Mouse (Mus musculus) intestine, embryonic 15.5 days (tissue): ENCODE data around the gene Impg2. TPM values are rescaled to one million over a fixed set of nuclear protein-coding genes. Genes with fewer than 3 reads are reported as not detected.

Source experiments
- ATAC-seq: fragments of 200-750 bp; cut with Nextera tagmentation; 2 replicates; pipeline ENCODE4 v1.8.0; 2017; ENCODE audit warnings: moderate TSS enrichment, moderate library complexity
- H3K27ac ChIP-seq: fragments of 300-500 bp; sonication (generic); 2 replicates; pipeline ENCODE4 v1.5.1; 2015; ENCODE audit warnings: mild to moderate bottlenecking, inconsistent platforms
- H3K27me3 ChIP-seq: fragments of 300-500 bp; sonication (generic); replicated peaks from 2 replicates; pipeline ENCODE4 v1.6.1; 2015; ENCODE audit warnings: inconsistent platforms
- H3K36me3 ChIP-seq: fragments of 300-500 bp; sonication (generic); 2 replicates; pipeline ENCODE4 v1.6.1; 2015; ENCODE audit warnings: inconsistent platforms
- H3K4me1 ChIP-seq: fragments of 300-500 bp; sonication (generic); replicated peaks from 2 replicates; pipeline ENCODE4 v1.6.1; 2015; ENCODE audit warnings: inconsistent platforms
- H3K4me2 ChIP-seq: fragments of 300-500 bp; sonication (generic); replicated peaks from 2 replicates; pipeline ENCODE4 v1.6.1; 2015; ENCODE audit warnings: mild to moderate bottlenecking, inconsistent platforms
- H3K4me3 ChIP-seq: fragments of 300-500 bp; sonication (generic); replicated peaks from 2 replicates; pipeline ENCODE4 v1.5.1; 2015; ENCODE audit warnings: inconsistent platforms
- H3K9ac ChIP-seq: fragments of 300-500 bp; sonication (generic); 2 replicates; pipeline ENCODE4 v1.6.1; 2015; ENCODE audit warnings: inconsistent platforms
- H3K9me3 ChIP-seq: fragments of 300-500 bp; sonication (generic); 2 replicates; pipeline ENCODE4 v1.6.1; 2016; ENCODE audit warnings: inconsistent platforms
- WGBS: fragments of 180-500 bp; shearing (Covaris S2); methylation state at CpG from one replicate; pipeline ENCODE4 v1.1.7; 2015; 5-methylcytosine and 5-hydroxymethylcytosine counted together
- polyA plus RNA-seq: library from polyadenylated mRNA; unstranded; fragments of >200 nt; fragmentation: Nextera tagmentation; extraction: Ambion mirVana; gene quantifications from 2 replicates; pipeline ENCODE4 v1.2.1, GENCODE M21; 2015

Gene Impg2
- polyA plus RNA-seq = 0.05 and 0.09 TPM in 2 replicates

DNA sequence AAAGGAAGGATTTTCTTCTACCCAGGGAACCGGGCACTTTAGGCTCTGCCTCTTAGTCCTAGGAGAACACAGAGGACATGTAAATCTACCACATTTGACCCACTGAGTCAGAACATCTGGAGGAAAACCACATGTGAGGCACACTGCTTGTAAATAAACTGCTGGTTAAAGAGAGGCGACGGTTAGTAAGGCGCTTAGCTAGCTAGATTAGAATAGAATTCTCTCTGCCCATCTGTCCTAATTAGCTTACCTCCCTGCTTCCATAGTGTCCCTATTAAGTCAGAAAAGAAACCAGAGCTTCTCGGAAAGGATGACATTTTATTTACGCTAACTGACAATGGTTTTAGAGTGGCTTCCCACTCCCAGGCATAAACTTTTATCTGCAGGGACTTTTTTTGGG lies at the start of gene Impg2:
Gene Impg2, plus strand, starts transcription at position 263 of the 400 bp plus-strand sequence.
- no peaks in the 10 kb centered on the region for H3K9me3 ChIP-seq
- H3K36me3 ChIP-seq = no peaks in the 10 kb centered on the region
- 44% methylated on average over 6 of the region's 6 CpGs for WGBS
- ATAC-seq = no peak
- H3K4me2 ChIP-seq = no peak within 1 kb of the TSS
- H3K4me1 ChIP-seq = no peaks in the 10 kb centered on the region
- H3K27me3 ChIP-seq = no peaks in the 10 kb centered on the region
- H3K4me3 ChIP-seq = no peak within 1 kb of the TSS
- H3K9ac ChIP-seq = no peak within 1 kb of the TSS
- no peak within 1 kb of the TSS for H3K27ac ChIP-seq

DNA sequence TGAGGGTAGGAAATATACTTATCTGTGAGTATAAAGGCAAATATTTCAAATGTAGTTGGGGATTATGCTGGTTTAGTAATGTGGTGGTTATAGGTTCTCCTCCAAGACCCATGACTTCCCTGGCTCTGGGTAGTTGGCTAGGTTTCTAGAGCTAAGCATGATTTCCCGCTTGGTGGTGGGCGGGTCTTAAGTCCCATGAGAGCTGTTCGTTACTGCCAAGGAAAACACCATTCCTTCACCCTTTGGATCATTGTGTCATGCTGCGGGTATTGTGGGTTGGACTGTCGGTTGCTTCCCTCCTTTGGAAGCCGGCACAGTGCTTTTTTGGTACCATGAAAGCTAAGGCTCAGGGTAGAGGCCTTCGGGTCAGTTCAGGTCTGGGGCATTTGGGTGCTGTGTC lies 40.6 kb upstream of the Impg2 start:
- H3K27ac ChIP-seq = no peak overlapping the region
- WGBS = 88% methylated on average over 7 of the region's 7 CpGs
- no peak for ATAC-seq
- no peak overlapping the region for H3K4me3 ChIP-seq
- no peaks in the 10 kb centered on the region for H3K27me3 ChIP-seq
- H3K36me3 ChIP-seq = no peaks in the 10 kb centered on the region
- no peak overlapping the region for H3K4me2 ChIP-seq
- no peaks in the 10 kb centered on the region for H3K9me3 ChIP-seq
- no peak overlapping the region for H3K9ac ChIP-seq
- no peaks in the 10 kb centered on the region for H3K4me1 ChIP-seq

DNA sequence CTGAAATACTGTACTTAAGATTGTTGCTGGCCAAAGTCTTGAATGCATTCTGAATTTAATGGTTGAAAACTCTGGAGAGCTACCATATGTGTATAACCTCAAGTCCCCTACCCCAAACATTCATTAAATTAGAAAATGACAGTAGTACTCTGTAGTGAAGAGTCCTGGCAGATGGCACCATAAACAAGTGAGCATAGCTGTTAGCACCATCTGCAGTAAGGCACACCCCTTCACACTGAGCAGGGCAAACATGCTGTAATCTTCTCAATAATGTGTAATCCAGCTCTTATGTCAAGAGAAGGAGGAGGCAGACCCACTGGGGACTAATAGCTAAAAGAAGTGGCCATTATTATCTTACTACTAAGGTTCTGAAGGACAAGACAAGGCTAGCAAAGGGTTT lies 33.9 kb upstream of the Impg2 start:
- H3K4me1 ChIP-seq = no peaks in the 10 kb centered on the region
- no peak overlapping the region for H3K9ac ChIP-seq
- H3K36me3 ChIP-seq = 0 out of 2 replicates have a peak, but pooled peaks cover 4% of the 10 kb centered on the region
- H3K4me3 ChIP-seq = no peak overlapping the region
- no peaks in the 10 kb centered on the region for H3K27me3 ChIP-seq
- no peak overlapping the region for H3K4me2 ChIP-seq
- no peak overlapping the region for H3K27ac ChIP-seq
- no peak for ATAC-seq
- H3K9me3 ChIP-seq = no peaks in the 10 kb centered on the region

DNA sequence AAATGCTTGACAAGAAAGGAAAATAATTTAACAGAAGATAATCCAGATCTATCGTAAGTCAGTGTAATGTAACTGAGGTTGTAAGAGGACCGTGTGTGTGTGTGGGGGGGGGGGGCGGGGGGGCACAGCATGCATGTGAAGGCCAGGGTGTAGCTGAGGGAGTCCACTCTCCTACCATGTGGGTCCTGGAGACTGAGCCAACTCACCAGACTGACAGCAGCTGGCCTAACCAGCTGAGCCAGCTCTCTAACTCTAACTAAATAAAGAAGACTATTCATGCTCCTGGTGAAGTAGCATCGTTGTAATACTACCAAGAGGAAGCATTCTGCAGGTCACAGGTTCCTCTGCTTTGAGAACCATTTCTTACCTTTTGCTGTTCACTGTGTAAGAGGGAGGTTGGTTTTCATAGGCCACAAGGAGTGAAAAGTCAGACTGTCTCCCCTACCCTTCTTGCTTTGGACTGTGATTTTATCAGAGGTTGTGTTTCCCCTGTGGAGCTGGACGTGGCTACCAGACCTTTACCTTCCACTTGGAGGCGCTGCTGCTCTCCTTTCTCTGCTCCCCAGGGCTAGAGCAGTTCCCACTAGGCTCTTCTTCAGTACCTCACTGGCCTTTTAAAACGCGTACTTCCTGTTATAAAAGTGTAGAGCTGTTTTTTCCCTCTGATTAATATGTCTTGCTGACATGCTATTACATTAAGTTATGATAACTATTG lies 28.1 kb upstream of the Impg2 start:
- no peak overlapping the region for H3K4me2 ChIP-seq
- H3K36me3 ChIP-seq = 0 out of 2 replicates have a peak, but pooled peaks cover 4% of the 10 kb centered on the region
- H3K27me3 ChIP-seq = no peaks in the 10 kb centered on the region
- no peak overlapping the region for H3K9ac ChIP-seq
- ATAC-seq = no peak
- H3K4me1 ChIP-seq = no peaks in the 10 kb centered on the region
- no peaks in the 10 kb centered on the region for H3K9me3 ChIP-seq
- H3K4me3 ChIP-seq = no peak overlapping the region
- H3K27ac ChIP-seq = no peak overlapping the region
- WGBS = 63% methylated on average over 8 of the region's 8 CpGs

DNA sequence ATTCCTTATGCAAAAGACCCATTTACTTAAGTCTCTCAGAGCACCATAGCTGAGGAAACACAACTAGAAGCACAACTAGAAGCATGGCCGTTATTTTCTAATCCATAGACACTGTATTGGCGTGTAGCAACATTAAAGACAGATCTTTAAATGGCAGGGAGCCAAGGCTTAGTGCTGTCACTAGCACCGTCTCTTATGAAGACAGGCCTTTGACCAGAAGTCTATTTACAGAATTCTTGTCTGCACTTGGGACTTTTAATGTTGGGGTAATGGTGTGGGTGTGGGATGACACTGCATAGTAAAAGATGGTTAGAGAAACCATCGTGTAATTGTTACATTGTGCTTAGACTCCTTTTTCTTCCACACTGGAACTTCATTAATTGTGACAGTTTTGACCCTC lies 17.2 kb upstream of the Impg2 start:
- no peaks in the 10 kb centered on the region for H3K4me1 ChIP-seq
- no peak overlapping the region for H3K4me2 ChIP-seq
- peaks cover 13% of the 10 kb centered on the region for H3K36me3 ChIP-seq
- H3K27ac ChIP-seq = no peak overlapping the region
- H3K9me3 ChIP-seq = no peaks in the 10 kb centered on the region
- H3K4me3 ChIP-seq = no peak overlapping the region
- ATAC-seq = no peak
- H3K27me3 ChIP-seq = no peaks in the 10 kb centered on the region
- H3K9ac ChIP-seq = no peak overlapping the region
- 87% methylated on average over 4 of the region's 4 CpGs for WGBS

DNA sequence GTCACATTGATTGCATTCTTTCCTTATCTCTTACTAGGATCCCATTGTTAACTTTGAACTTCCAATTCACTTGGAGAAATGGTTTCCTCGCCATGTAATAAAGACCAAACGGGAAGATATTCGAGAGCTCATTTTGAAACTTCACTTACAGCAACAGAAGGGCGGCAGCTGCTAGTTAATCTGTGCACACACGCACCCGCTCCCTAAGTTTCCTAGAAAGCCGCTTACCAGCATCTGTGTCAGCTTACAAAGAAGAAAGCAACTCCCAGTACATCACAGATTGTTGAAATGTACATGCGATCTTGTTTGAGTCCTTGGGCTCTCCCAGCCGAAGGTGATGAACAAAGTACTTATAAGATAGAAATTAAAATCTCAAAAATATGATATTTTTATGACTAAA lies 15.9 kb upstream of the Impg2 start:
- no peak for ATAC-seq
- no peak overlapping the region for H3K4me3 ChIP-seq
- no peak overlapping the region for H3K4me2 ChIP-seq
- H3K4me1 ChIP-seq = no peaks in the 10 kb centered on the region
- no peaks in the 10 kb centered on the region for H3K27me3 ChIP-seq
- H3K36me3 ChIP-seq = peaks cover 13% of the 10 kb centered on the region
- 91% methylated on average over 9 of the region's 9 CpGs for WGBS
- H3K9ac ChIP-seq = no peak overlapping the region
- no peak overlapping the region for H3K27ac ChIP-seq
- H3K9me3 ChIP-seq = no peaks in the 10 kb centered on the region

DNA sequence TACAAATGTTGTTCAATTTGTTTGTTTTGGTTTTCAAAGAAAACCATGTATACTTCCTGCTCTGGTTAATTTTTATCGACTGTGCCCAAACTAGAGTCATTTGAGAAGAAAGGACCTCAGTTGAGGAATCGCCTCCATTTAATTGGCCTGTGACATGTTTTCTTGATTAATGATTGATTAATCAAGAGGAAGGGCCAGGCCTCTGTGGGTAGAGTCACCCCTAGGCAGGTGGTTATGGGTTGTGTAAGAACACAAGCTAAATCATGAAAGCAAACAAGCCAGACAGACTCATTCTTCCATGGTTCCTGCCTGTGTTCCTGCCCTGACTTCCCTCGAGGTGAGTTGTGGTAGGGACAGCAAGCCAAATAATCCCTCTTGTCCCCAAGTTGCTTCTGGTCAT lies 8.6 kb downstream of the Impg2 start:
- Histone ChIP-seq H3K4me1 (no peaks in the 10 kb centered on the region), H3K27ac (no peak overlapping the region), H3K27me3 (no peaks in the 10 kb centered on the region), H3K9ac (no peak overlapping the region), H3K4me3 (no peak overlapping the region), H3K4me2 (no peak overlapping the region), H3K9me3 (no peaks in the 10 kb centered on the region), H3K36me3 (no peaks in the 10 kb centered on the region)
- no peak for ATAC-seq
- 71% methylated on average over 3 of the region's 3 CpGs for WGBS

DNA sequence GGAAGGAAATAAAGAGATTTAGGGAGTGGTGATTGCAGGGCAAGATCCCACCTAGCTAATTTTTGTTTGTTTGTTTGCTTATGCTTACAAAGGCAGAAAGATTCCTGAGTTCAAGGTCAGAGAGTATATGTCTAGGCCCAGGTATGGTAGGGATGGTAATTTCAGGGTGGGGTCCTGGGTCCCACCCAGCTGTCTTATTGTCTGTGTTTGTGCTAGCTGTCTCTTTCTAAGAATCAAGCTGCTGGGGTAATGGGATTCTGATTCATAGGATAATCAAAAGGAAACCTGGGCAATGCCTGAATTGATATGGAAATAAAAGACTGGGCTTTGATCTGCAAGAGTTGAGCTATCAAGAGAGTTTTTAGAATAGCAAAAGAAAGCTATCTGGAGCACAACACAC lies 23.6 kb downstream of the Impg2 start:
- Histone ChIP-seq H3K27me3 (no peaks in the 10 kb centered on the region), H3K9me3 (no peaks in the 10 kb centered on the region), H3K4me1 (no peaks in the 10 kb centered on the region), H3K4me3 (no peak overlapping the region), H3K4me2 (no peak overlapping the region), H3K36me3 (no peaks in the 10 kb centered on the region), H3K9ac (no peak overlapping the region), H3K27ac (no peak overlapping the region)
- no peak for ATAC-seq

DNA sequence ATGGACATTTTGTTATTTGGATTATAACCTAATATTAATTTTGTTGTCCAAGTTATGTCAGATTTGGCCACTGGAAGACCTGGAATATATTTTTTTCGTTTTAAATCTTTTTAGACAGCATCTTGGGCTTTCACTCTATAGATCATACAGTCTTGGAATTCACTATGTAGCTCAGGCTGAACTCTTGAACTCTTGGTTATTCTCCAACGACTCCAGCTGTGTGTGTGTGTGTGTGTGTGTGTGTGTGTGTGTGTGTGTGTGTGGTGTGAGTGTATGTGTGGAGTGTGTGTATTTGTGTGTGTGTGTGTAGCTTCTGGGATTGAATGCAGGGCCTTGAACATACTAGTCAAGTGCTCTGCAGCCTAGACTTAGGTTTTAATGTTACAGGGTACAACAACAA lies 25.3 kb downstream of the Impg2 start:
- H3K4me1 ChIP-seq = no peaks in the 10 kb centered on the region
- no peaks in the 10 kb centered on the region for H3K36me3 ChIP-seq
- H3K4me2 ChIP-seq = no peak overlapping the region
- WGBS = 37% methylated on average over 2 of the region's 2 CpGs
- no peak overlapping the region for H3K4me3 ChIP-seq
- H3K9me3 ChIP-seq = no peaks in the 10 kb centered on the region
- no peaks in the 10 kb centered on the region for H3K27me3 ChIP-seq
- H3K27ac ChIP-seq = no peak overlapping the region
- no peak overlapping the region for H3K9ac ChIP-seq
- ATAC-seq = 0 out of 2 replicates have a peak, but pooled peaks have one; percentile 41

DNA sequence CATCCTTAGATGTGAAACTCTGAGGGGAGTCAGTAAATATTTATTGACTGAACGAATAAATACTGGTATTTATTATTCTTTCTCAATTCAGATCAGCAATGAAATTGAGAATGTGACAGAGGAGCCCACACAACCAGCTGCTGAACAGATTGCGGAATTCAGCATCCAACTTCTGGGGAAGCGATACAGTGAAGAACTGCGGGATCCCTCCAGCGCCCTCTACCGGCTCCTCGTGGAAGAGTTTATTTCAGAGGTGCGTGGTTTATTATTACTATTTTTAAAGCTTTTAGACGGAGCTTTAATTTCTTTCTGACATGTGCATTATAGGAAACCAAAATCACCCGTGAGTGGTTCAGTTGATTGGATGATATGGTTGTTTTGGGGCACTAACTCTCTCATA lies 27.2 kb downstream of the Impg2 start:
- no peaks in the 10 kb centered on the region for H3K36me3 ChIP-seq
- H3K9ac ChIP-seq = no peak overlapping the region
- H3K9me3 ChIP-seq = no peaks in the 10 kb centered on the region
- H3K27ac ChIP-seq = no peak overlapping the region
- H3K4me2 ChIP-seq = no peak overlapping the region
- H3K4me1 ChIP-seq = no peaks in the 10 kb centered on the region
- 56% methylated on average over 10 of the region's 10 CpGs for WGBS
- no peak for ATAC-seq
- H3K4me3 ChIP-seq = no peak overlapping the region
- no peaks in the 10 kb centered on the region for H3K27me3 ChIP-seq

DNA sequence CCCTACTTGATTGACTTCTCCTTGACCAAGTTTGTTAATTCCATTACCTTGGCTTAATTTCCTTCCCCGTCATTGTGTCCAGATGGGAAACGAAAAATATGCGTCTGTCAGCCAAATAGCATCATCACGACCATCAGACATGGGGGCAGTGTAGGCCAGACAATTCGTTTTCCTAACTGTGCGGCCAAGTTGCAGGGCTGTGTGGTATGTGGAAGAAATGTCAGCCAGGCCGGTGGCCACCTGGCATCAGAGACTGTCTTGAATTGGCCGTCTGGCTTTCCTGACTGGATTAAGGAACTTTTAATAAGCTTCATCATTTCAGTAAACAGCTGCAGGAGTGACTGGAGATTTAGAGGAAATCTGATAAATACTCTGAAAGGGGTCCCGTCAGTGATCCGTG lies 28.6 kb downstream of the Impg2 start:
- no peak overlapping the region for H3K4me3 ChIP-seq
- WGBS = 71% methylated on average over 10 of the region's 10 CpGs
- no peaks in the 10 kb centered on the region for H3K4me1 ChIP-seq
- H3K27ac ChIP-seq = no peak overlapping the region
- no peaks in the 10 kb centered on the region for H3K27me3 ChIP-seq
- H3K36me3 ChIP-seq = no peaks in the 10 kb centered on the region
- no peak overlapping the region for H3K9ac ChIP-seq
- no peak overlapping the region for H3K4me2 ChIP-seq
- ATAC-seq = no peak
- H3K9me3 ChIP-seq = no peaks in the 10 kb centered on the region

DNA sequence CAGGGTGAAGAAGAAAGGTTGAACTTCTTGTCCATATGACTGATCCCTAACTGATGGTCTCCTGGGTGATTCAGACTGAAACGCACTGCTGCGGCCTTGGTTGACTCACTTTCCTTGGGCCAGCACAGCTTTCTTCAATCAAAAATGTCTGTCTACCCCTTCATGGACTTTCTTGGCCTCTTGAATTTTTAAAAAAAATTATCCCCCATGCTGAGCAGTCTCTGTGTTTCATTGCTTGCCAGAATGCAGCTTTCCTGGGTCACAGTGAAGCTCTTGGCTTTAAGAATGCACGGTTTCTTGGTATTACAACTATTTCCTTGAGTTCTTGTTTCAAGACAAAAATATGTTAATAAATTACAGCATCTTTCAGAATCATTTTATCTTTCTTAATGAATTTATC lies 41.9 kb downstream of the Impg2 start:
- Histone ChIP-seq H3K9ac (no peak overlapping the region), H3K36me3 (no peaks in the 10 kb centered on the region), H3K27ac (no peak overlapping the region), H3K4me1 (no peaks in the 10 kb centered on the region), H3K4me3 (no peak overlapping the region), H3K4me2 (no peak overlapping the region), H3K27me3 (no peaks in the 10 kb centered on the region), H3K9me3 (no peaks in the 10 kb centered on the region)
- WGBS = 85% methylated on average over 3 of the region's 3 CpGs
- no peak for ATAC-seq

DNA sequence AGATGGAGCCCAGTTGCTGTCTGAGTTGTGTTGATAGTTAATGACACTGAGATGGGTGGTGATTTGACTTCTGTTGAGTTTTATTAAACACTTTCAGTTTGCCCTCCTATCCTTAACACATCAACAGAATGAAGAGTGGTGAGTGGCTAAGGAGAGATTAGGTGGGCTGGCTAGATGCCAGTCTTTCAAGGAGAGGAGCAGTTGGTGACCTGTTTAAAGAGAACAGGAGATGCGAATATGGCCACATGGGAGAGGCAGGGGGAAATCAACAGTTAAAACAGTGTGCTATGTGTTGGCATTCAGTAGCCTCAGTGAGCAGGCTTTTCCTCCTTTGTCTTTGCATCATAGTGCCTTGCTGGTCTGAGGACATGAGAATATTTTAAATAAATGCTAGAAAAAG lies 69.8 kb downstream of the Impg2 start:
- no peaks in the 10 kb centered on the region for H3K36me3 ChIP-seq
- no peak overlapping the region for H3K4me3 ChIP-seq
- H3K9ac ChIP-seq = no peak overlapping the region
- no peak overlapping the region for H3K27ac ChIP-seq
- no peaks in the 10 kb centered on the region for H3K4me1 ChIP-seq
- ATAC-seq = no peak
- H3K27me3 ChIP-seq = no peaks in the 10 kb centered on the region
- no peaks in the 10 kb centered on the region for H3K9me3 ChIP-seq
- WGBS = 79% methylated on average over 1 of the region's 1 CpGs
- no peak overlapping the region for H3K4me2 ChIP-seq
